Comparison of ENCODE assay signal across 10 mouse cellular contexts in genomic region chr17:28882316-28882715, GRCm38 (mm10). TPM values are rescaled to one million over a fixed set of nuclear protein-coding genes. Genes with fewer than 3 reads are reported as not detected.
DNase-seq lines count a peak whose midpoint lies in the region; ATAC-seq and TF ChIP-seq lines count a peak whose summit lies in the region.
"Had no signal": no experiment of that assay in that cellular context is flagged by ENCODE, and none has a peak within 500 bp of the region (broad histone marks: within the 10 kb centered on the region; RNA-seq: fewer than 3 reads in every experiment).

No protein-coding gene starts in this region.

- ATAC-seq in hindbrain, embryonic 16.5 days, result peak; percentile 69
- peak; percentile 59; the same call in 1 of the 2 replicates for ATAC-seq in liver, embryonic 14.5 days (ENCODE audit: insufficient read depth)
- ATAC-seq: Patski had no signal

- H3K27ac ChIP-seq in gastrocnemius, adult 2 months, result 0 out of 2 replicates have a peak overlapping the region, but pooled peaks have one; percentile 2
- H3K27ac ChIP-seq in hindbrain, embryonic 16.5 days (ENCODE audit: low read depth, low read length), result no peak overlapping the region
- H3K27ac ChIP-seq in liver, embryonic 14.5 days, result no peak overlapping the region
- H3K27ac ChIP-seq in testis, adult 2 months (ENCODE audit: control insufficient read depth, insufficient read depth, low read depth, low read length), result no peak overlapping the region
- H3K27ac ChIP-seq: limb, embryonic 15.5 days had no signal

- H3K9me3 ChIP-seq in hindbrain, embryonic 16.5 days (ENCODE audit: control insufficient read depth, low read length), result no peaks in the 10 kb centered on the region
- H3K9me3 ChIP-seq in liver, embryonic 14.5 days (ENCODE audit: control insufficient read depth, low read length), result no peaks in the 10 kb centered on the region
- H3K9me3 ChIP-seq: limb, embryonic 15.5 days had no signal

- peak overlapping the region; percentile 40 for H3K4me2 ChIP-seq in hindbrain, embryonic 16.5 days (ENCODE audit: low read length)
- H3K4me2 ChIP-seq in liver, embryonic 14.5 days (ENCODE audit: low read depth), result peak overlapping the region; percentile 0; the same call in 1 of the 2 replicates
- H3K4me2 ChIP-seq: limb, embryonic 15.5 days had no signal

- no peak for TF ChIP-seq POLR2A in testis, adult 2 months (IDR thresholded peaks at IDR 0.05; ENCODE audit: control insufficient read depth, low read depth, low read length)

- no peaks in the 10 kb centered on the region for H3K36me3 ChIP-seq in hindbrain, embryonic 16.5 days (ENCODE audit: control insufficient read depth, insufficient read depth, low read length)
- H3K36me3 ChIP-seq in liver, embryonic 14.5 days (replicated peaks; ENCODE audit: control insufficient read depth, insufficient read depth, low read depth), result no peaks in the 10 kb centered on the region
- no peaks in the 10 kb centered on the region for H3K36me3 ChIP-seq in testis, adult 2 months (ENCODE audit: control insufficient read depth, insufficient read depth, low read length)
- H3K36me3 ChIP-seq: limb, embryonic 15.5 days had no signal

- intact Hi-C loops in gastrocnemius, adult 2 months (cut with DNase I), result no loop called here

- DNase-seq in cerebellum, postnatal 25 days, result peak; percentile 36 to 66
- DNase-seq in cerebellum, adult 9-11 months, result no peak
- DNase-seq in c-Kit-negative CD71-positive TER-119-positive erythroid progenitor cells, embryonic 14.5 days (ENCODE audit: low read depth, low spot score), result peak; percentile 54
- peak; percentile 82 for DNase-seq in gastrocnemius, adult 2 months
- DNase-seq in liver, embryonic 14.5 days (ENCODE audit: low read depth in 3 of 3, low spot score in 3 of 3), result peak; percentile 59 to 66 (median 64)
- DNase-seq in naive thymus-derived CD4-positive, alpha-beta T cell, adult 2 months (ENCODE audit: low read depth), result peak; percentile 92

- no peak for TF ChIP-seq CTCF in gastrocnemius, adult 2 months (IDR thresholded peaks at IDR 0.05)
- TF ChIP-seq CTCF in liver, embryonic 14.5 days (IDR thresholded peaks at IDR 0.05; ENCODE audit: low read depth), result no peak
- TF ChIP-seq CTCF in testis, adult 2 months (IDR thresholded peaks at IDR 0.05; ENCODE audit: control insufficient read depth, insufficient read depth, insufficient replicate concordance, low read depth, low read length), result no peak

- no peak overlapping the region for H3K9ac ChIP-seq in hindbrain, embryonic 16.5 days (ENCODE audit: low read depth, low read length)
- H3K9ac ChIP-seq in liver, embryonic 14.5 days (replicated peaks), result no peak overlapping the region
- H3K9ac ChIP-seq: limb, embryonic 15.5 days had no signal

- WGBS in hindbrain, embryonic 16.5 days, result 2% methylated on average over 12 of the region's 12 CpGs
- WGBS in liver, embryonic 14.5 days (ENCODE audit: insufficient replicate concordance), result 1% methylated on average over 12 of the region's 12 CpGs

- H3K4me1 ChIP-seq in hindbrain, embryonic 16.5 days (ENCODE audit: control insufficient read depth, insufficient read depth, low read depth, low read length), result peaks cover 4% of the 10 kb centered on the region
- H3K4me1 ChIP-seq in liver, embryonic 14.5 days (replicated peaks; ENCODE audit: control insufficient read depth in 2 of 2, insufficient read depth in 2 of 2, low read length in 1 of 2), result peaks cover 0 to 5% of the 10 kb centered on the region in 2 experiments; a peak in 2 of 4 replicates
- H3K4me1 ChIP-seq in testis, adult 2 months (ENCODE audit: control insufficient read depth, insufficient read depth, low read length), result peaks cover 27% of the 10 kb centered on the region

- peak overlapping the region; percentile 9; the same call in 1 of the 2 replicates for H3K4me3 ChIP-seq in gastrocnemius, adult 2 months
- H3K4me3 ChIP-seq in hindbrain, embryonic 16.5 days (ENCODE audit: low read length), result peak overlapping the region; percentile 10
- no peak overlapping the region for H3K4me3 ChIP-seq in liver, embryonic 14.5 days (ENCODE audit: insufficient read depth in 1 of 2, low read depth in 2 of 2, low read length in 2 of 2)
- H3K4me3 ChIP-seq in testis, adult 2 months (ENCODE audit: control insufficient read depth, low read depth, low read length), result 0 out of 2 replicates have a peak overlapping the region, but pooled peaks have one; percentile 1
- H3K4me3 ChIP-seq: limb, embryonic 15.5 days had no signal

- 0 out of 2 replicates have a peak, but pooled peaks cover 2% of the 10 kb centered on the region for H3K27me3 ChIP-seq in hindbrain, embryonic 16.5 days (replicated peaks; ENCODE audit: control insufficient read depth, insufficient read depth, low read length)
- peaks cover 3% of the 10 kb centered on the region for H3K27me3 ChIP-seq in liver, embryonic 14.5 days (ENCODE audit: control insufficient read depth, insufficient read depth, low read length)
- no peaks in the 10 kb centered on the region for H3K27me3 ChIP-seq in testis, adult 2 months (ENCODE audit: control insufficient read depth, insufficient read depth, low read length)

- no peak for TF ChIP-seq EP300 in liver, embryonic 14.5 days (IDR thresholded peaks at IDR 0.05; ENCODE audit: low read depth)

RNA-seq across cellular contexts. Expression of gene Pnpla1, which starts 24.1 kb away (rescaled TPM):
- total RNA-seq in gastrocnemius, adult 2 months (2021), result not detected
- not detected in 2 replicates for polyA plus RNA-seq in hindbrain, embryonic 16.5 days (2015; fragmentation: Nextera tagmentation; extraction: Ambion mirVana)
- polyA plus RNA-seq in liver, embryonic 14.5 days (2012; rRNA removed), result 0.01 and 0.02 TPM in 2 replicates
- polyA plus RNA-seq in liver, embryonic 14.5 days (2014; fragmentation: Nextera tagmentation; extraction: Ambion mirVana), result 0.04 TPM in 1 of 2 replicates, not detected in the other
- 0.76 and 0.79 TPM in 2 replicates for polyA plus RNA-seq in testis, adult 2 months (2012; rRNA removed)
- polyA plus RNA-seq: Patski had no signal

RNA-seq across cellular contexts. Expression of gene 4930539E08Rik, which starts 32.8 kb away (rescaled TPM):
- under 1 TPM in 1 of 2 experiments, not detected in 1; 0.10 TPM for total RNA-seq in gastrocnemius, adult 2 months (2021)
- 2.4 TPM in 2 replicates for polyA plus RNA-seq in hindbrain, embryonic 16.5 days (2015; fragmentation: Nextera tagmentation; extraction: Ambion mirVana)
- 0.06 TPM in 2 replicates for polyA plus RNA-seq in liver, embryonic 14.5 days (2012; rRNA removed)
- 0.03 and 0.14 TPM in 2 replicates for polyA plus RNA-seq in liver, embryonic 14.5 days (2014; fragmentation: Nextera tagmentation; extraction: Ambion mirVana)
- 4.7 and 4.9 TPM in 2 replicates for polyA plus RNA-seq in testis, adult 2 months (2012; rRNA removed)

Comparison
In these comparisons a context has a peak if more than half of its experiments do, and no peak if none do; other contexts are left out.
1. H3K4me3 ChIP-seq: peak in gastrocnemius, adult 2 months (single experiment), hindbrain, embryonic 16.5 days (single experiment) and testis, adult 2 months (single experiment); none in liver, embryonic 14.5 days (0 of 2).